Mouse (Mus musculus) B cell, adult 67 days (primary cell): ENCODE data around the gene Chkb. TPM values are rescaled to one million over a fixed set of nuclear protein-coding genes. Genes with fewer than 3 reads are reported as not detected.

Source experiments
- total RNA-seq, 2 experiments: library from RNA; stranded (reverse); gene quantifications; 4 replicates each; pipeline ENCODE4 v1.2.4; 2023

The Chkb gene
- total RNA-seq = 100 to 1,000 TPM; 245 to 328 TPM

GRCm38 (mm10) chr15:89429352-89430221 is at the start of gene Chkb, which contains the start of the genes C730034F03Rik and Gm44502:
Gene Chkb, minus strand, starts transcription at chr15:89429908.
Gene C730034F03Rik, plus strand, starts transcription at chr15:89429589.
Gene Gm44502, minus strand, starts transcription at chr15:89429696.

GRCm38 (mm10) chr15:89477091-89477491 is 47.4 kb upstream of the Chkb start, which contains the start of gene Arsa:
Gene Arsa, minus strand, starts transcription at chr15:89477425.

GRCm38 (mm10) chr15:89453865-89454478 is 24.3 kb upstream of the Chkb start, which contains the start of gene Mapk8ip2:
Gene Mapk8ip2, plus strand, starts transcription at chr15:89453913.

GRCm38 (mm10) chr15:89425711-89426121 is 4.0 kb downstream of the Chkb start, which contains the start of gene Cpt1b:
Gene Cpt1b, minus strand, starts transcription at chr15:89425863.

GRCm38 (mm10) chr15:89410118-89410517 is 19.6 kb downstream of the Chkb start, which contains the start of gene Syce3:
Gene Syce3, minus strand, starts transcription at chr15:89410503.

GRCm38 (mm10) chr15:89384617-89385016 is 45.1 kb downstream of the Chkb start, which contains the start of gene Klhdc7b:
Gene Klhdc7b, plus strand, starts transcription at chr15:89384917.

GRCm38 (mm10) chr15:89378831-89379401 is 50.8 kb downstream of the Chkb start, which contains the start of gene Odf3b:
Gene Odf3b, minus strand, starts transcription at chr15:89379282.

GRCm38 (mm10) chr15:89376957-89377356 is 52.8 kb downstream of the Chkb start, which contains the start of gene Tymp:
Gene Tymp, minus strand, starts transcription at chr15:89377039.

Other genes with a start within 250 kb of the Chkb start
- gene Plxnb2, start 249.1 kb downstream of the Chkb start, total RNA-seq = 10 to 100 TPM in 1 of 2 experiments, 1 to 10 TPM in 1; 9.8 to 12.8 TPM
- 10 to 100 TPM; 34.3 to 37.2 TPM for gene Dennd6b, start 233.4 kb downstream of the Chkb start, total RNA-seq
- gene Ppp6r2, start 218.4 kb downstream of the Chkb start, total RNA-seq = 10 to 100 TPM; 59.2 to 68.8 TPM
- gene Sbf1, start 114.6 kb downstream of the Chkb start, total RNA-seq = 100 to 1,000 TPM; 240 to 267 TPM
- not detected for gene Adm2, start 107.2 kb downstream of the Chkb start, total RNA-seq
- gene Miox, start 95.5 kb downstream of the Chkb start, total RNA-seq = not detected
- gene Lmf2, start 74.2 kb downstream of the Chkb start, total RNA-seq = 10 to 100 TPM; 50.3 to 51.8 TPM
- 100 to 1,000 TPM; 130 to 147 TPM for gene Ncaph2, start 74.2 kb downstream of the Chkb start, total RNA-seq
- 10 to 100 TPM; 17.2 to 20.1 TPM for gene Sco2, start 56.1 kb downstream of the Chkb start, total RNA-seq
- gene Tymp, start 52.9 kb downstream of the Chkb start, total RNA-seq = 1 to 10 TPM in 1 of 2 experiments, under 1 TPM in 1; 0.59 to 1.4 TPM
- not detected for gene Odf3b, start 50.6 kb downstream of the Chkb start, total RNA-seq
- not detected for gene Klhdc7b, start 45.0 kb downstream of the Chkb start, total RNA-seq
- not detected for gene Syce3, start 19.4 kb downstream of the Chkb start, total RNA-seq
- gene Cpt1b, start 4.0 kb downstream of the Chkb start, total RNA-seq = 1 to 10 TPM; 6.8 to 9.8 TPM
- 10 to 100 TPM; 12.2 to 15.8 TPM for gene C730034F03Rik, start 319 bp downstream of the Chkb start, total RNA-seq
- not detected for gene Gm44502, start 212 bp downstream of the Chkb start, total RNA-seq
- gene Mapk8ip2, start 24.0 kb upstream of the Chkb start, total RNA-seq = not detected
- 10 to 100 TPM; 15.8 to 18.1 TPM for gene Arsa, start 47.5 kb upstream of the Chkb start, total RNA-seq
- not detected for gene Shank3, start 69.7 kb upstream of the Chkb start, total RNA-seq
- gene Acr, start 138.4 kb upstream of the Chkb start, total RNA-seq = not detected
- gene Rabl2, start 162.0 kb upstream of the Chkb start, total RNA-seq = 1 to 10 TPM; 2.6 to 8.5 TPM